Mouse (Mus musculus): ENCODE measurements at regions not wholly inside any gene's neighbourhood (a gene's known extent, or its start where the extent isn't known, plus 50 kb on each side); places are given as distances from the start of the nearest gene placed in this dataset.

- no peaks in the 10 kb centered on the region for H3K27me3 ChIP-seq (ENCODE audit: control insufficient read depth, insufficient read depth, low read length)
Measured at GRCm38 (mm10) chr11:38886466-38886865, 1650.7 kb upstream of the Tenm2 start.

GRCm38 (mm10) chr11:38861622-38862345 is 1626.0 kb upstream of the Tenm2 start:
- H3K36me3 ChIP-seq (replicated peaks; ENCODE audit: control insufficient read depth, insufficient read depth, low read length), result no peaks in the 10 kb centered on the region
- TF ChIP-seq EP300 (IDR thresholded peaks at IDR 0.05; ENCODE audit: low read depth), result no peak
- no peak for ATAC-seq (ENCODE audit: insufficient read depth, low read depth)
- no peak overlapping the region for H3K9ac ChIP-seq (replicated peaks; ENCODE audit: low read depth, low read length)
- DNase-seq (ENCODE audit: low spot score), result no peak
- WGBS, result 25% methylated on average over 9 of the region's 9 CpGs
- H3K9me3 ChIP-seq (replicated peaks; ENCODE audit: control insufficient read depth, low read length), result no peaks in the 10 kb centered on the region
- no peak overlapping the region for H3K4me2 ChIP-seq (ENCODE audit: low read depth, low read length)
- no peak overlapping the region for H3K27ac ChIP-seq (ENCODE audit: low read depth)
- H3K4me3 ChIP-seq (ENCODE audit: low read depth, low read length), result no peak overlapping the region
- no peaks in the 10 kb centered on the region for H3K27me3 ChIP-seq (ENCODE audit: control insufficient read depth, insufficient read depth, low read length)
- H3K4me1 ChIP-seq (ENCODE audit: control insufficient read depth, insufficient read depth), result no peaks in the 10 kb centered on the region

More at GRCm38 (mm10) chr11:38886466-38886865, 1650.7 kb upstream of the Tenm2 start:
- H3K4me3 ChIP-seq (ENCODE audit: low read depth, low read length), result no peak overlapping the region
- DNase-seq (ENCODE audit: low spot score) (no peak), ATAC-seq (ENCODE audit: insufficient read depth, low read depth) (no peak)
- no peaks in the 10 kb centered on the region for H3K9me3 ChIP-seq (replicated peaks; ENCODE audit: control insufficient read depth, low read length)
- H3K36me3 ChIP-seq (replicated peaks; ENCODE audit: control insufficient read depth, insufficient read depth, low read length), result no peaks in the 10 kb centered on the region
- no peaks in the 10 kb centered on the region for H3K4me1 ChIP-seq (ENCODE audit: control insufficient read depth, insufficient read depth)
- WGBS, result 41% methylated on average over 1 of the region's 1 CpGs
- H3K9ac ChIP-seq (replicated peaks; ENCODE audit: low read depth, low read length), result no peak overlapping the region
- H3K27ac ChIP-seq (ENCODE audit: low read depth), result no peak overlapping the region
- no peak overlapping the region for H3K4me2 ChIP-seq (ENCODE audit: low read depth, low read length)
- TF ChIP-seq CTCF (IDR thresholded peaks at IDR 0.05; ENCODE audit: low read depth), result no peak
- no peak for TF ChIP-seq EP300 (IDR thresholded peaks at IDR 0.05; ENCODE audit: low read depth)

GRCm38 (mm10) chr11:38856645-38857044 is 1620.9 kb upstream of the Tenm2 start:
- no peak overlapping the region for H3K27ac ChIP-seq (ENCODE audit: low read depth)
- H3K4me1 ChIP-seq (ENCODE audit: control insufficient read depth, insufficient read depth), result no peaks in the 10 kb centered on the region
- 75% methylated on average over 9 of the region's 9 CpGs for WGBS
- no peak overlapping the region for H3K4me2 ChIP-seq (ENCODE audit: low read depth, low read length)
- H3K9me3 ChIP-seq (replicated peaks; ENCODE audit: control insufficient read depth, low read length), result no peaks in the 10 kb centered on the region
- H3K9ac ChIP-seq (replicated peaks; ENCODE audit: low read depth, low read length), result no peak overlapping the region
- ATAC-seq (ENCODE audit: insufficient read depth, low read depth) (no peak), DNase-seq (ENCODE audit: low spot score) (no peak)
- H3K4me3 ChIP-seq (ENCODE audit: low read depth, low read length), result no peak overlapping the region
- no peaks in the 10 kb centered on the region for H3K36me3 ChIP-seq (replicated peaks; ENCODE audit: control insufficient read depth, insufficient read depth, low read length)
- no peaks in the 10 kb centered on the region for H3K27me3 ChIP-seq (ENCODE audit: control insufficient read depth, insufficient read depth, low read length)
- TF ChIP-seq CTCF (IDR thresholded peaks at IDR 0.05; ENCODE audit: low read depth) (no peak), EP300 (IDR thresholded peaks at IDR 0.05; ENCODE audit: low read depth) (no peak)

GRCm38 (mm10) chr11:38829148-38829547 is 1593.4 kb upstream of the Tenm2 start:
- Histone ChIP-seq H3K4me1 (ENCODE audit: control insufficient read depth, insufficient read depth) (no peaks in the 10 kb centered on the region), H3K4me2 (ENCODE audit: low read depth, low read length) (no peak overlapping the region), H3K4me3 (ENCODE audit: low read depth, low read length) (no peak overlapping the region), H3K9ac (replicated peaks; ENCODE audit: low read depth, low read length) (no peak overlapping the region), H3K27ac (ENCODE audit: low read depth) (no peak overlapping the region), H3K27me3 (ENCODE audit: control insufficient read depth, insufficient read depth, low read length) (no peaks in the 10 kb centered on the region), H3K36me3 (replicated peaks; ENCODE audit: control insufficient read depth, insufficient read depth, low read length) (no peaks in the 10 kb centered on the region), H3K9me3 (replicated peaks; ENCODE audit: control insufficient read depth, low read length) (no peaks in the 10 kb centered on the region)
- no peak for DNase-seq (ENCODE audit: low spot score)
- 74% methylated on average over 5 of the region's 5 CpGs for WGBS
- no peak for TF ChIP-seq EP300 (IDR thresholded peaks at IDR 0.05; ENCODE audit: low read depth)
- no peak for TF ChIP-seq CTCF (IDR thresholded peaks at IDR 0.05; ENCODE audit: low read depth)
- no peak for ATAC-seq (ENCODE audit: insufficient read depth, low read depth)

- Histone ChIP-seq H3K4me1 (ENCODE audit: control insufficient read depth, insufficient read depth) (no peaks in the 10 kb centered on the region), H3K9me3 (replicated peaks; ENCODE audit: control insufficient read depth, low read length) (no peaks in the 10 kb centered on the region), H3K4me3 (ENCODE audit: low read depth, low read length) (no peak overlapping the region), H3K4me2 (ENCODE audit: low read depth, low read length) (no peak overlapping the region), H3K27ac (ENCODE audit: low read depth) (no peak overlapping the region), H3K27me3 (ENCODE audit: control insufficient read depth, insufficient read depth, low read length) (no peaks in the 10 kb centered on the region), H3K9ac (replicated peaks; ENCODE audit: low read depth, low read length) (no peak overlapping the region), H3K36me3 (replicated peaks; ENCODE audit: control insufficient read depth, insufficient read depth, low read length) (no peaks in the 10 kb centered on the region)
- ATAC-seq (ENCODE audit: insufficient read depth, low read depth) (no peak), DNase-seq (ENCODE audit: low spot score) (no peak)
- TF ChIP-seq EP300 (IDR thresholded peaks at IDR 0.05; ENCODE audit: low read depth) (no peak), CTCF (IDR thresholded peaks at IDR 0.05; ENCODE audit: low read depth) (no peak)
- WGBS, result 42% methylated on average over 2 of the region's 2 CpGs
Measured at GRCm38 (mm10) chr11:38828375-38828774, 1592.6 kb upstream of the Tenm2 start.

GRCm38 (mm10) chr11:38825172-38825753 is 1589.5 kb upstream of the Tenm2 start:
- TF ChIP-seq EP300 (IDR thresholded peaks at IDR 0.05; ENCODE audit: low read depth) (no peak), CTCF (IDR thresholded peaks at IDR 0.05; ENCODE audit: low read depth) (no peak)
- ATAC-seq (ENCODE audit: insufficient read depth, low read depth) (no peak), DNase-seq (ENCODE audit: low spot score) (no peak)
- no peaks in the 10 kb centered on the region for H3K27me3 ChIP-seq (ENCODE audit: control insufficient read depth, insufficient read depth, low read length)
- no peak overlapping the region for H3K9ac ChIP-seq (replicated peaks; ENCODE audit: low read depth, low read length)
- no peaks in the 10 kb centered on the region for H3K4me1 ChIP-seq (ENCODE audit: control insufficient read depth, insufficient read depth)
- H3K4me2 ChIP-seq (ENCODE audit: low read depth, low read length), result no peak overlapping the region
- 85% methylated on average over 1 of the region's 1 CpGs for WGBS
- no peak overlapping the region for H3K27ac ChIP-seq (ENCODE audit: low read depth)
- no peaks in the 10 kb centered on the region for H3K9me3 ChIP-seq (replicated peaks; ENCODE audit: control insufficient read depth, low read length)
- H3K36me3 ChIP-seq (replicated peaks; ENCODE audit: control insufficient read depth, insufficient read depth, low read length), result no peaks in the 10 kb centered on the region
- H3K4me3 ChIP-seq (ENCODE audit: low read depth, low read length), result no peak overlapping the region

All from heart, postnatal 0 days (tissue).